Comparison of ENCODE assay signal across 9 mouse cellular contexts in genomic region chr5:118483532-118483931, GRCm38 (mm10).
DNase-seq lines count a peak whose midpoint lies in the region; ATAC-seq and TF ChIP-seq lines count a peak whose summit lies in the region.
"Had no signal": no experiment of that assay in that cellular context is flagged by ENCODE, and none has a peak within 500 bp of the region (broad histone marks: within the 10 kb centered on the region; RNA-seq: fewer than 3 reads in every experiment).

No protein-coding gene starts in this region.

- H3K4me2 ChIP-seq in lung, embryonic 14.5 days = peak overlapping the region; percentile 2
- H3K4me2 ChIP-seq in intestine, embryonic 15.5 days (replicated peaks) = peak overlapping the region; percentile 23; the same call in 1 of the 2 replicates
- no peak overlapping the region for H3K4me2 ChIP-seq in midbrain, embryonic 14.5 days (ENCODE audit: low read length)

- 9% methylated on average over 8 of the region's 8 CpGs for WGBS in lung, embryonic 14.5 days
- whole genome bisulfite sequencing in lung, adult 2 months = 20% methylated on average over 8 of the region's 8 CpGs
- WGBS in intestine, embryonic 15.5 days = 19% methylated on average over 8 of the region's 8 CpGs
- 4% methylated on average over 8 of the region's 8 CpGs for WGBS in midbrain, embryonic 14.5 days

- no peak for TF ChIP-seq CTCF in lung, embryonic 14.5 days (IDR thresholded peaks at IDR 0.05; ENCODE audit: low read depth)
- no peak for TF ChIP-seq CTCF in lung, adult 2 months (IDR thresholded peaks at IDR 0.05; ENCODE audit: insufficient read depth, low read length)

- no peak for ATAC-seq in lung, embryonic 14.5 days (ENCODE audit: insufficient read depth)
- peak; percentile 77 for ATAC-seq in intestine, embryonic 15.5 days
- no peak for ATAC-seq in midbrain, embryonic 14.5 days (ENCODE audit: low FRiP score, low TSS enrichment)

- no peaks in the 10 kb centered on the region for H3K27me3 ChIP-seq in lung, embryonic 14.5 days (ENCODE audit: insufficient read depth, low read length)
- no peaks in the 10 kb centered on the region for H3K27me3 ChIP-seq in intestine, embryonic 15.5 days (replicated peaks)
- no peaks in the 10 kb centered on the region for H3K27me3 ChIP-seq in midbrain, embryonic 14.5 days (ENCODE audit: control insufficient read depth, insufficient read depth, low read length)

- H3K27ac ChIP-seq in lung, embryonic 14.5 days (ENCODE audit: low read depth) = peak overlapping the region; percentile 49; the same call in 1 of the 2 replicates
- peak overlapping the region; percentile 27; the same call in 1 of the 2 replicates for H3K27ac ChIP-seq in intestine, embryonic 15.5 days
- no peak overlapping the region for H3K27ac ChIP-seq in midbrain, embryonic 14.5 days (replicated peaks; ENCODE audit: low read depth, low read length)

- H3K9ac ChIP-seq in lung, embryonic 14.5 days = no peak overlapping the region; the same call in 1 of the 2 replicates
- H3K9ac ChIP-seq in intestine, embryonic 15.5 days = no peak overlapping the region
- no peak overlapping the region for H3K9ac ChIP-seq in midbrain, embryonic 14.5 days (replicated peaks; ENCODE audit: low read length)

- no peaks in the 10 kb centered on the region for H3K4me1 ChIP-seq in lung, embryonic 14.5 days (ENCODE audit: insufficient read depth)
- H3K4me1 ChIP-seq in lung, adult 2 months (ENCODE audit: control insufficient read depth, insufficient read depth, low read length) = no peaks in the 10 kb centered on the region
- H3K4me1 ChIP-seq in intestine, embryonic 15.5 days (replicated peaks) = peaks cover 4% of the 10 kb centered on the region; the same call in 1 of the 2 replicates
- H3K4me1 ChIP-seq in midbrain, embryonic 14.5 days (ENCODE audit: control insufficient read depth, insufficient read depth, low read length) = no peaks in the 10 kb centered on the region

- no peaks in the 10 kb centered on the region for H3K9me3 ChIP-seq in lung, embryonic 14.5 days (ENCODE audit: low read depth, low read length)
- H3K9me3 ChIP-seq in intestine, embryonic 15.5 days = no peaks in the 10 kb centered on the region
- H3K9me3 ChIP-seq in midbrain, embryonic 14.5 days (ENCODE audit: control insufficient read depth, low read length) = no peaks in the 10 kb centered on the region

- no peak overlapping the region for H3K4me3 ChIP-seq in lung, embryonic 14.5 days (ENCODE audit: low read depth, low read length)
- H3K4me3 ChIP-seq in lung, adult 2 months (replicated peaks; ENCODE audit: extremely low read depth, low read depth, low read length) = no peak overlapping the region
- H3K4me3 ChIP-seq in intestine, embryonic 15.5 days (replicated peaks) = no peak overlapping the region
- no peak overlapping the region for H3K4me3 ChIP-seq in midbrain, embryonic 14.5 days (replicated peaks; ENCODE audit: low read depth, low read length)
- H3K4me3 ChIP-seq: myocyte had no signal

- TF ChIP-seq POLR2A in lung, adult 2 months (IDR thresholded peaks at IDR 0.05; ENCODE audit: borderline replicate concordance, extremely low read depth, low read depth, low read length) = no peak

- no peaks in the 10 kb centered on the region for H3K36me3 ChIP-seq in lung, embryonic 14.5 days (ENCODE audit: insufficient read depth)
- no peaks in the 10 kb centered on the region for H3K36me3 ChIP-seq in intestine, embryonic 15.5 days
- no peaks in the 10 kb centered on the region for H3K36me3 ChIP-seq in midbrain, embryonic 14.5 days (ENCODE audit: control insufficient read depth, insufficient read depth, low read length)

- DNase-seq in lung, embryonic 14.5 days = peak; percentile 50
- no peak for DNase-seq in lung, adult 2 months
- DNase-seq in c-Kit-positive CD71-positive TER-119-positive erythroid progenitor cells, embryonic 14.5 days (ENCODE audit: low spot score) = peak; percentile 97
- DNase-seq in spleen, postnatal 4 days (ENCODE audit: low spot score in 2 of 2) = peak; percentile 87 to 88
- DNase-seq in right cerebral cortex, postnatal 25 days = no peak
- no peak for DNase-seq in midbrain, embryonic 14.5 days
- DNase-seq in urinary bladder, postnatal 10 days (ENCODE audit: low spot score) = no peak

Comparison
In these comparisons a context has a peak if more than half of its experiments do, and no peak if none do; other contexts are left out.
1. DNase-seq: peak in lung, embryonic 14.5 days (single experiment), c-Kit-positive CD71-positive TER-119-positive erythroid progenitor cells, embryonic 14.5 days (single experiment) and spleen, postnatal 4 days (2 of 2); none in lung, adult 2 months (single experiment), right cerebral cortex, postnatal 25 days (single experiment), midbrain, embryonic 14.5 days (single experiment) and urinary bladder, postnatal 10 days (single experiment).